Mouse (Mus musculus) liver, embryonic 14.5 days (tissue): Measurements from ENCODE around the gene Npat.

Experiments
- CTCF ChIP-seq: IDR thresholded peaks from 2 replicates; pipeline ENCODE4 v1.5.1; 2016; ENCODE audit warnings: antibody characterized with exemption, low read depth, control low read depth
- EP300 ChIP-seq: IDR thresholded peaks from 2 replicates; pipeline ENCODE4 v1.6.1; 2016; ENCODE audit warnings: antibody characterized with exemption, low read depth

- TF ChIP-seq CTCF, result no peak
- TF ChIP-seq EP300, result no peak
These were observed 78.4 kb downstream of the Npat start for GRCm38 (mm10) chr9:53615246-53615645.
